Comparison of ENCODE assay signal across 12 mouse cellular contexts in genomic region chr15:12007971-12008800, GRCm38 (mm10). TPM values are rescaled to one million over a fixed set of nuclear protein-coding genes. Genes with fewer than 3 reads are reported as not detected.
DNase-seq lines count a peak whose midpoint lies in the region; ATAC-seq and TF ChIP-seq lines count a peak whose summit lies in the region.
"Had no signal": no experiment of that assay in that cellular context is flagged by ENCODE, and none has a peak within 500 bp of the region (broad histone marks: within the 10 kb centered on the region; RNA-seq: fewer than 3 reads in every experiment).

No protein-coding gene starts in this region.

- H3K4me1 ChIP-seq in kidney, postnatal 0 days (replicated peaks; ENCODE audit: insufficient read depth, low read length): no peaks in the 10 kb centered on the region
- H3K4me1 ChIP-seq in neural tube, embryonic 15.5 days: 0 out of 2 replicates have a peak, but pooled peaks cover 4% of the 10 kb centered on the region

- no peak overlapping the region for H3K27ac ChIP-seq in kidney, postnatal 0 days
- no peak overlapping the region for H3K27ac ChIP-seq in neural tube, embryonic 15.5 days (replicated peaks)
- H3K27ac ChIP-seq: hindbrain, embryonic 14.5 days had no signal

- peak; percentile 42 for DNase-seq in kidney, postnatal 0 days (ENCODE audit: low spot score)
- no peak for DNase-seq in kidney, adult 11 months
- peak; percentile 71 to 80 for DNase-seq in B cell, adult 2 months
- DNase-seq in ZHBTc4 (ENCODE audit: low read depth, low spot score): peak; percentile 44
- peak; percentile 76 for DNase-seq in naive thymus-derived CD4-positive, alpha-beta T cell, adult 2 months (ENCODE audit: low read depth)
- DNase-seq in frontal cortex, postnatal 36 days (ENCODE audit: low spot score in 2 of 2): no peak
- no peak for DNase-seq in gastrocnemius, postnatal 10 days
- DNase-seq: cerebellum, postnatal 25 days; lung, adult 18-20 months had no signal

- no peak overlapping the region for H3K9ac ChIP-seq in kidney, postnatal 0 days (ENCODE audit: low read depth, low read length)
- no peak overlapping the region for H3K9ac ChIP-seq in neural tube, embryonic 15.5 days (replicated peaks)
- H3K9ac ChIP-seq: heart, embryonic 12.5 days; hindbrain, embryonic 14.5 days had no signal

- no peaks in the 10 kb centered on the region for H3K9me3 ChIP-seq in kidney, postnatal 0 days (replicated peaks; ENCODE audit: low read length)
- H3K9me3 ChIP-seq in neural tube, embryonic 15.5 days (replicated peaks): no peaks in the 10 kb centered on the region
- H3K9me3 ChIP-seq: heart, embryonic 12.5 days had no signal

- no peak for ATAC-seq in kidney, postnatal 0 days (replicated peaks; ENCODE audit: low FRiP score, low read depth)
- no peak for ATAC-seq in neural tube, embryonic 15.5 days (ENCODE audit: low FRiP score)

- 61% methylated on average over 13 of the region's 13 CpGs for WGBS in kidney, postnatal 0 days
- 74% methylated on average over 13 of the region's 13 CpGs for WGBS in neural tube, embryonic 15.5 days

- H3K36me3 ChIP-seq in kidney, postnatal 0 days (ENCODE audit: insufficient read depth, low read length): no peaks in the 10 kb centered on the region
- no peaks in the 10 kb centered on the region for H3K36me3 ChIP-seq in neural tube, embryonic 15.5 days
- H3K36me3 ChIP-seq: heart, embryonic 12.5 days had no signal

- H3K27me3 ChIP-seq in kidney, postnatal 0 days (ENCODE audit: insufficient read depth, low read length): no peaks in the 10 kb centered on the region
- H3K27me3 ChIP-seq in neural tube, embryonic 15.5 days (replicated peaks): no peaks in the 10 kb centered on the region
- H3K27me3 ChIP-seq: heart, embryonic 12.5 days had no signal

- H3K4me2 ChIP-seq in kidney, postnatal 0 days (ENCODE audit: low read length): no peak overlapping the region
- no peak overlapping the region for H3K4me2 ChIP-seq in neural tube, embryonic 15.5 days
- H3K4me2 ChIP-seq: heart, embryonic 12.5 days; hindbrain, embryonic 14.5 days had no signal

- TF ChIP-seq CTCF in kidney, postnatal 0 days (IDR thresholded peaks at IDR 0.05; ENCODE audit: low read depth): peak; percentile 36; the same call in 1 of the 2 replicates

- H3K4me3 ChIP-seq in kidney, postnatal 0 days (replicated peaks; ENCODE audit: low read depth, low read length): no peak overlapping the region
- no peak overlapping the region for H3K4me3 ChIP-seq in neural tube, embryonic 15.5 days (replicated peaks)
- H3K4me3 ChIP-seq: heart, embryonic 12.5 days had no signal

RNA-seq across cellular contexts. Expression of gene Sub1, which starts 11.4 kb away (rescaled TPM):
- 797 and 890 TPM in 2 replicates for polyA plus RNA-seq in kidney, postnatal 0 days (2015; fragmentation: Nextera tagmentation; extraction: Ambion mirVana)
- 575 TPM in 2 replicates for polyA plus RNA-seq in neural tube, embryonic 15.5 days (2015; fragmentation: Nextera tagmentation; extraction: Ambion mirVana)
- total RNA-seq in gastrocnemius, postnatal 10 days (2021): 100 to 1,000 TPM; 152 to 153 TPM

Comparison
In these comparisons a context has a peak if more than half of its experiments do, and no peak if none do; other contexts are left out.
1. DNase-seq: peak in kidney, postnatal 0 days (single experiment), B cell, adult 2 months (2 of 2), ZHBTc4 (single experiment) and naive thymus-derived CD4-positive, alpha-beta T cell, adult 2 months (single experiment); none in kidney, adult 11 months (single experiment), frontal cortex, postnatal 36 days (0 of 2) and gastrocnemius, postnatal 10 days (single experiment).